Mouse (Mus musculus) heart, adult 2 months (tissue): Measurements from ENCODE around the gene Bnc1. TPM values are rescaled to one million over a fixed set of nuclear protein-coding genes. Genes with fewer than 3 reads are reported as not detected.

Source experiments
- DNase-seq, 2 experiments: peaks; one replicate each; pipeline ENCODE4 v3.0.0; 2021
- H3K27ac ChIP-seq: fragments of 200-600 bp; 2 replicates; pipeline ENCODE4 v1.8.1; 2022
- H3K27me3 ChIP-seq: fragments of 200-500 bp; 2 replicates; pipeline ENCODE4 v1.6.1; 2012; ENCODE audit warnings: mild to moderate bottlenecking, low read length, inconsistent platforms, mixed read lengths; ENCODE audit not compliant: control insufficient read depth, insufficient read depth
- H3K36me3 ChIP-seq: fragments of 200-500 bp; 2 replicates; pipeline ENCODE4 v1.6.1; 2012; ENCODE audit warnings: low read length, inconsistent platforms; ENCODE audit not compliant: control insufficient read depth, insufficient read depth
- H3K4me1 ChIP-seq: fragments of 200-500 bp; 2 replicates; pipeline ENCODE4 v1.6.1; 2011; ENCODE audit warnings: low read length; ENCODE audit not compliant: control insufficient read depth, insufficient read depth
- H3K4me3 ChIP-seq: fragments of 200-600 bp; 2 replicates; pipeline ENCODE4 v1.8.1; 2022
- H3K79me2 ChIP-seq: fragments of 200-500 bp; replicated peaks from 2 replicates; pipeline ENCODE4 v1.6.1; 2012; ENCODE audit warnings: mild to moderate bottlenecking, inconsistent platforms, low read length, moderate library complexity, mixed read lengths; ENCODE audit not compliant: control insufficient read depth, insufficient read depth
- H3K9ac ChIP-seq: fragments of 200-500 bp; 2 replicates; pipeline ENCODE4 v1.6.1; 2012; ENCODE audit warnings: low read depth, mild to moderate bottlenecking, control low read depth, inconsistent platforms, low read length, mixed read lengths
- CTCF ChIP-seq: fragments of 200-600 bp; IDR thresholded peaks from 2 replicates; pipeline ENCODE4 v1.8.1; 2022; ENCODE audit warnings: antibody characterized with exemption, mild to moderate bottlenecking, moderate library complexity
- EP300 ChIP-seq: fragments of 200-500 bp; IDR thresholded peaks from 2 replicates; pipeline ENCODE4 v1.6.1; 2011; ENCODE audit warnings: low read depth, low read length, control low read depth; ENCODE audit not compliant: insufficient read depth
- POLR2A ChIP-seq: fragments of 200-500 bp; IDR thresholded peaks from 2 replicates; pipeline ENCODE4 v1.6.1; 2011; ENCODE audit warnings: mild to moderate bottlenecking, low read depth, low read length, control low read depth; ENCODE audit not compliant: insufficient read depth
- WGBS: fragments of 180-500 bp; shearing (Covaris S2); methylation state at CpG from one replicate; pipeline ENCODE4 v1.1.7; 2018; 5-methylcytosine and 5-hydroxymethylcytosine counted together
- intact Hi-C: fragments of 180-260 bp; cut with DNase I; formaldehyde crosslinking; loops from one replicate; pipeline ENCODE4 v1.15.1; 2025
- polyA plus RNA-seq: library from polyadenylated mRNA; depleted of rRNA; stranded (reverse); fragments of >200 nt; gene quantifications from 2 replicates; pipeline ENCODE4 v1.2.3, GENCODE M21; 2012
- total RNA-seq, 2 experiments: library from RNA; stranded (reverse); gene quantifications; 2 replicates each; pipeline ENCODE4 v1.2.3; 2021

The Bnc1 gene
- total and polyA plus RNA-seq, 3 experiments = 0.57 to 1.4 (median 0.82) TPM

DNA sequence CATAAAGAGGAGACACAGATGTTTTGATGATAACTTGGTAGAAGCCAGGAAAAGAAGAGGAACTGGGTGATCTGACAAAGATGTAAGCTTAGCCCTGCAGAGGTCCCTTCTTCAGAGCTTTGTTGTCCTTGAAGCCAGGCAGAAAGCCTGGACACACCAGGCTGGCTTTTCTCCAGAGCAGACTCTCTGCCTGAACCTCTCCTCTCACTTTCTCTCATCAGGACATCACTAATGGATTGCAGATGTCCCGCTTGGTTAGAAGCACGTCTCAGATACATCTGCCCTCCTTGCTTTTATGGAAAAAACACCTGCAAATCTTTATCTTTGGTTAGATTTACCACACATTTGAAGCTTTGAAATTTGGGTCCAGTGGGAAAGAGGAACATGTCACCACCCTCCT is 7.7 kb upstream of the Bnc1 start:
- 40% methylated on average over 2 of the region's 2 CpGs for WGBS
- intact Hi-C loops = no loop called here
- no peaks in the 10 kb centered on the region for H3K4me1 ChIP-seq
- no peak overlapping the region for H3K4me3 ChIP-seq
- no peak for TF ChIP-seq POLR2A
- TF ChIP-seq EP300 = no peak
- TF ChIP-seq CTCF = no peak
- no peak overlapping the region for H3K9ac ChIP-seq
- H3K36me3 ChIP-seq = no peaks in the 10 kb centered on the region
- DNase-seq = no peak
- H3K27ac ChIP-seq = no peak overlapping the region
- no peaks in the 10 kb centered on the region for H3K79me2 ChIP-seq
- peaks cover 4% of the 10 kb centered on the region; the same call in 1 of the 2 replicates for H3K27me3 ChIP-seq

DNA sequence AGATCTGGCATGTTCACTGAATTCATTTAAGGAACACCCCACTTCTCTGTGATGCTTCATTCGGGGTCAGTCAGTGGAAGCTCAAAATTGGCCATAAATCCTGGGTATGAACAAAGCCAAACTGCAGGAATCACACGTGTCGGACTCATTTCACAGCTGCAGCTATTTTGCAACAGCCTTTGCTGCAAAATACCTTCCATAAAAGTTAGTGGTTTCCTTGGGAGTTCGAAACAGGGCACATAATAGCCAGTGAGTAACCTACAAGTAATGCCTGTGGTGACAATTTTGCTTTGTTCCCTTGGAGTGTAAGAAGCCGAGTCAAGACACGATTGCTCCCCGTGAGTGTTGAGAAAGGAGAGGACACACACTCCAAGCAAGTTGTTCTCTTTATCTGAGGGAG is 7.3 kb upstream of the Bnc1 start:
- no peak overlapping the region for H3K9ac ChIP-seq
- intact Hi-C loops = no loop called here
- no peak for DNase-seq
- no peaks in the 10 kb centered on the region for H3K36me3 ChIP-seq
- peaks cover 4% of the 10 kb centered on the region; the same call in 1 of the 2 replicates for H3K27me3 ChIP-seq
- no peak for TF ChIP-seq CTCF
- no peak for TF ChIP-seq EP300
- TF ChIP-seq POLR2A = no peak
- 59% methylated on average over 7 of the region's 7 CpGs for WGBS
- no peaks in the 10 kb centered on the region for H3K4me1 ChIP-seq
- H3K79me2 ChIP-seq = no peaks in the 10 kb centered on the region
- no peak overlapping the region for H3K4me3 ChIP-seq
- H3K27ac ChIP-seq = no peak overlapping the region

DNA sequence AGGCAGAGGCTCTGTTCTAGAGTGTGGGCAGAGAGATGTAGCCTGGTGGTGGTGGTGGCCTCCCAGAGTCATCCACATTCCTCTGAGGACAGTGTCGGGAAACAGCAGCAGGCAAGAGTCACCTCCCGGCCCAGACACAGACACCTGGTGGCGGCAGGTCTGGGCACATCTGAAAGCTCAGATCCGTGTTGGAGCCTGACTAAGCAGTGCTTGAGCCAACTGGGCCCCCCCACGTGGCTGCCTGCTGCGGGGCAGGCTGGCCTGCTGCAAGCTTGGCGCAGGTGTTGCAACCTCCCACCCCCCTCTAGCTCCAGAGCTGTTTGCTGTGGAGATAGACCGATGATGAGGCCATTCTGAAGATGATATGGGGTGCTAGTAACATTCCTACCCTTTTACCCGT is 3.9 kb upstream of the Bnc1 start:
- no peaks in the 10 kb centered on the region for H3K79me2 ChIP-seq
- TF ChIP-seq CTCF (no peak), POLR2A (no peak), EP300 (no peak)
- 24% methylated on average over 9 of the region's 9 CpGs for WGBS
- H3K9ac ChIP-seq = no peak overlapping the region
- peaks cover 13% of the 10 kb centered on the region for H3K27me3 ChIP-seq
- no peak for DNase-seq
- H3K4me1 ChIP-seq = no peaks in the 10 kb centered on the region
- H3K36me3 ChIP-seq = no peaks in the 10 kb centered on the region
- intact Hi-C loops = no loop called here
- no peak overlapping the region for H3K4me3 ChIP-seq
- H3K27ac ChIP-seq = no peak overlapping the region

DNA sequence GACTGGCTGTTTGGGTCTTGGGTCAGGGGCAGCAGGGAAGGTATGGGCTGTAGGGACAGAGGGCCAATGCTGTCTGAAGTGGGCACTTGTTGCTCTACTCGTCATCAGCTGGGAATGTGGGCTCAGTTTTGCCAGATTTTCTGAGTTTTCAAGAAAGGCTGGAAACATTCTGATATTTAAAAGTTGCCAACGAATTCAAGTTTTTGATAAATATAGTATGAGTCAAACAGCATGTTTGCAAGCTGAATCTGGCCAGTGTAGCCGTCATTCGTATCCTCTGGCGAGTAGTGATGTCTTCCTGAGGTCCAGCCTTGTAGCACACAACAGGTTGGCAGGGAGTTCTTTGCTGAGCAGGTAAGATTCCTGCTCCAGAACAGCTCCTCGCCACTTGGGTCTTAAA is 3.0 kb upstream of the Bnc1 start:
- Histone ChIP-seq H3K27me3 (peaks cover 12% of the 10 kb centered on the region), H3K4me1 (no peaks in the 10 kb centered on the region), H3K27ac (no peak overlapping the region), H3K4me3 (no peak overlapping the region), H3K9ac (no peak overlapping the region), H3K36me3 (no peaks in the 10 kb centered on the region), H3K79me2 (no peaks in the 10 kb centered on the region)
- 69% methylated on average over 6 of the region's 6 CpGs for WGBS
- no peak for TF ChIP-seq EP300
- TF ChIP-seq CTCF = no peak
- TF ChIP-seq POLR2A = no peak
- DNase-seq = no peak
- intact Hi-C loops = no loop called here

GRCm38 (mm10) chr7:81993140-81993539 is 1.0 kb upstream of the Bnc1 start:
- WGBS = 55% methylated on average over 7 of the region's 7 CpGs
- DNase-seq = no peak
- intact Hi-C loops = no loop called here
- Histone ChIP-seq H3K36me3 (no peaks in the 10 kb centered on the region), H3K4me3 (no peak overlapping the region), H3K79me2 (no peaks in the 10 kb centered on the region), H3K27me3 (peaks cover 12% of the 10 kb centered on the region), H3K4me1 (no peaks in the 10 kb centered on the region), H3K27ac (no peak overlapping the region), H3K9ac (no peak overlapping the region)
- TF ChIP-seq POLR2A = no peak
- no peak for TF ChIP-seq EP300
- TF ChIP-seq CTCF = no peak

GRCm38 (mm10) chr7:81991611-81992061 is 456 bp downstream of the Bnc1 start:
- 1% methylated on average over 36 of the region's 36 CpGs for WGBS
- Histone ChIP-seq H3K4me3 (peak overlapping the region; percentile 29), H3K9ac (no peak overlapping the region), H3K27ac (no peak overlapping the region), H3K36me3 (no peaks in the 10 kb centered on the region), H3K27me3 (peaks cover 12% of the 10 kb centered on the region), H3K79me2 (no peaks in the 10 kb centered on the region), H3K4me1 (no peaks in the 10 kb centered on the region)
- intact Hi-C loops = no loop called here
- DNase-seq = no peak
- TF ChIP-seq POLR2A = no peak
- no peak for TF ChIP-seq EP300
- TF ChIP-seq CTCF = no peak

- TF ChIP-seq EP300 (no peak), CTCF (no peak)
- Histone ChIP-seq H3K4me1 (no peaks in the 10 kb centered on the region), H3K36me3 (no peaks in the 10 kb centered on the region), H3K79me2 (no peaks in the 10 kb centered on the region), H3K27ac (no peak overlapping the region), H3K9ac (no peak overlapping the region), H3K27me3 (peaks cover 12% of the 10 kb centered on the region), H3K4me3 (no peak overlapping the region)
- intact Hi-C loops = no loop called here
- no peak for DNase-seq
- 11% methylated on average over 12 of the region's 12 CpGs for WGBS
Measured at GRCm38 (mm10) chr7:81991116-81991515, 976 bp downstream of the Bnc1 start.
